Mouse (Mus musculus): ENCODE data around the gene Arhgap42. TPM values are rescaled to one million over a fixed set of nuclear protein-coding genes. Genes with fewer than 3 reads are reported as not detected.

Arhgap42 gene
- total RNA-seq (2023) = under 1 TPM in 1 of 2 experiments, not detected in 1; 0.44 TPM

GRCm38 (mm10) chr9:9238438-9239391 is at the start of gene Arhgap42:
Arhgap42 (minus strand) TSS chr9:9239101.

GRCm38 (mm10) chr9:8971491-8971890 is 267.4 kb downstream of the Arhgap42 start, which contains the start of gene Gm16485:
Gm16485 (plus strand) TSS chr9:8971791.

Data from neutrophil, adult 83 days (primary cell).